Mouse (Mus musculus): ENCODE data around the gene Pfkm. TPM values are rescaled to one million over a fixed set of nuclear protein-coding genes. Genes with fewer than 3 reads are reported as not detected.

Gene Pfkm
- total and polyA plus RNA-seq, 3 experiments = 521 to 921 (median 800) TPM

DNA sequence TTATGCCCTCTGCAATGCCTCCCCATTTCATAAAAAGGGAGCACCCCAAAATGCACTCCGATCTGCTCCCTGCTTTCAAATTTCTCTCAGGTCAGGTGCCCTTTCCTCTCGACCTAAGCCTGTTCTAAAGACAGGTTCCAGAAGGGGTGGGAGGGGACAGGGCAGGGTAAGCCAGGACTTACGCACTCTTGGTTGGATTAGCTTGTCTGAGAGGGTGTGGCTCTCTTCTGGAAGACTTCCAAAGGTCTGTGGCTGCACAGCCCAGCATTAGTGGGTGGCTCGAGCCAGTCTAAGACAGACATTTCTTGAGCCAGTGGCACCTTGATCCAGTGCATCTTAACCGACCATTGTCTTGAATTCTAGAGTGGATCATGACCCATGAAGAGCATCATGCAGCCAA is 19.4 kb downstream of the Pfkm start:
- no peak overlapping the region for H3K4me3 ChIP-seq
- H3K79me2 ChIP-seq (replicated peaks; ENCODE audit: control insufficient read depth, insufficient read depth, low read length) = no peaks in the 10 kb centered on the region
- DNase-seq = peak in 1 of 2 experiments; percentile 38
- H3K27ac ChIP-seq = peak overlapping the region; percentile 95
- WGBS = 45% methylated on average over 5 of the region's 5 CpGs
- intact Hi-C loops (cut with DNase I) = no loop called here
- H3K9ac ChIP-seq (ENCODE audit: low read depth, low read length) = peak overlapping the region; percentile 57
- no peaks in the 10 kb centered on the region for H3K27me3 ChIP-seq (ENCODE audit: control insufficient read depth, insufficient read depth, low read length)
- no peak for TF ChIP-seq EP300 (IDR thresholded peaks at IDR 0.05; ENCODE audit: insufficient read depth, low read depth, low read length)
- TF ChIP-seq CTCF (IDR thresholded peaks at IDR 0.05) = no peak
- peak; percentile 14; the same call in 1 of the 2 replicates for TF ChIP-seq POLR2A (IDR thresholded peaks at IDR 0.05; ENCODE audit: insufficient read depth, low read depth, low read length)
- peaks cover 9% of the 10 kb centered on the region for H3K36me3 ChIP-seq (ENCODE audit: control insufficient read depth, insufficient read depth, low read length)
- peaks cover 5% of the 10 kb centered on the region for H3K4me1 ChIP-seq (ENCODE audit: control insufficient read depth, insufficient read depth, low read length)

GRCm38 (mm10) chr15:98114098-98114851 is 21.9 kb downstream of the Pfkm start:
- no peak for DNase-seq
- peak overlapping the region; percentile 73 for H3K9ac ChIP-seq (ENCODE audit: low read depth, low read length)

DNA sequence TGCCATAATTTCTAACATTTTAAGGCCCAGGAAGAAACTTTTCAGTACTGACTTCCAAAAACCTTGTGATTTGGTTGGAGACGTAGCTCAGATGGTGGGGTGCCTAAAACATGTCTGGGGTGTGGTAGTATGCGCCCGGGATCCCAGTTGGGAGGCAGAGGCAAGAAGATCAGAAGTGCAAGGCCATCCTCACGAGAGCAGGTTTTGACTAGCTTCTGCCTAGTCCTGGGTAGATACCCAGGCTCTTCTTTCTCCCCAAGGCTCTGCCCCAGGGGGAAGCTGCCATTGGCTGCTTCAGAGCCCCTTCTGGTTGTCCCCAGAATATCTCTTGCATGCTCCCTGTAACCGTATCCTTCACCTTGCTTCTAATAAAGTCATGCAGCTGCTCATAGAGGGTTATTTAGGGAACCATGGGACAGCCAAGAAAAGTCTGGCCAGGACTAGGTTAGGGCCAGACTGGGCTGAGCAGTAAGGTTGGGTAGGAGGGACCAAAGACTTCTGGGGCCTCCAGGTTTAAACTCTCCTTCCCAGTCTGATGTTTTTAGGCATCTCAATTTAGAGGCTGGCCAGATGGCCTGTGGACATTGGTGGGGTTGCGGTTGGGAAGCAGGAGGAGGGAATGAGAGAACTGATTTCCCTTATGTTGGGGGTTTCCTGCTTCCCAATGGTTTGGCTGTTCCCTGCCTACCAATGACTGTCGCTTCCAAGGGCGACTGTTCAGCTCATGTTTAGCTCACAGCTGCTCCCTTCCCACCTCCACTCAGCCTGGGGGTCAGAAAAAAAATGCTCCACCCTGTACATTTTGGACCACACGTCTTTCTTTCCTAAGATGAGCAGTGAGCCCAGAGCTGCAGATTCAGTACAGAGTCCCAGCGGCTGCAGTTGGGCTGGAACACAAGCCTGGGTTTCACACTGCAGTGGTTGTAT is 22.7 kb downstream of the Pfkm start:
- no peaks in the 10 kb centered on the region; the same call in 1 of the 2 replicates for H3K79me2 ChIP-seq (replicated peaks; ENCODE audit: control insufficient read depth, insufficient read depth, low read length)
- TF ChIP-seq POLR2A (IDR thresholded peaks at IDR 0.05; ENCODE audit: insufficient read depth, low read depth, low read length) = no peak; the same call in 1 of the 2 replicates
- no peak for TF ChIP-seq CTCF (IDR thresholded peaks at IDR 0.05)
- 0 out of 2 replicates have a peak, but pooled peaks have one; percentile 61 for TF ChIP-seq EP300 (IDR thresholded peaks at IDR 0.05; ENCODE audit: insufficient read depth, low read depth, low read length)
- 61% methylated on average over 10 of the region's 10 CpGs for WGBS
- H3K4me1 ChIP-seq (ENCODE audit: control insufficient read depth, insufficient read depth, low read length) = peaks cover 3% of the 10 kb centered on the region
- intact Hi-C loops (cut with DNase I) = no loop called here
- H3K9ac ChIP-seq (ENCODE audit: low read depth, low read length) = peak overlapping the region; percentile 45
- no peaks in the 10 kb centered on the region for H3K27me3 ChIP-seq (ENCODE audit: control insufficient read depth, insufficient read depth, low read length)
- H3K4me3 ChIP-seq = no peak overlapping the region
- peak in 1 of 2 experiments; percentile 56 for DNase-seq
- peaks cover 12% of the 10 kb centered on the region for H3K36me3 ChIP-seq (ENCODE audit: control insufficient read depth, insufficient read depth, low read length)
- peak overlapping the region; percentile 85 for H3K27ac ChIP-seq

More at GRCm38 (mm10) chr15:98114098-98114851, 21.9 kb downstream of the Pfkm start:
- Histone ChIP-seq H3K27ac (peak overlapping the region; percentile 85), H3K4me1 (ENCODE audit: control insufficient read depth, insufficient read depth, low read length) (peaks cover 3% of the 10 kb centered on the region), H3K27me3 (ENCODE audit: control insufficient read depth, insufficient read depth, low read length) (no peaks in the 10 kb centered on the region), H3K79me2 (replicated peaks; ENCODE audit: control insufficient read depth, insufficient read depth, low read length) (no peaks in the 10 kb centered on the region; the same call in 1 of the 2 replicates), H3K36me3 (ENCODE audit: control insufficient read depth, insufficient read depth, low read length) (peaks cover 12% of the 10 kb centered on the region), H3K4me3 (no peak overlapping the region)
- WGBS = 68% methylated on average over 10 of the region's 10 CpGs
- intact Hi-C loops (cut with DNase I) = no loop called here
- TF ChIP-seq EP300 (IDR thresholded peaks at IDR 0.05; ENCODE audit: insufficient read depth, low read depth, low read length) (no peak), CTCF (IDR thresholded peaks at IDR 0.05) (no peak), POLR2A (IDR thresholded peaks at IDR 0.05; ENCODE audit: insufficient read depth, low read depth, low read length) (no peak)

GRCm38 (mm10) chr15:98115779-98116163 is 23.4 kb downstream of the Pfkm start:
- intact Hi-C loops (cut with DNase I) = no loop called here
- Histone ChIP-seq H3K36me3 (ENCODE audit: control insufficient read depth, insufficient read depth, low read length) (peaks cover 12% of the 10 kb centered on the region), H3K4me1 (ENCODE audit: control insufficient read depth, insufficient read depth, low read length) (peaks cover 2% of the 10 kb centered on the region), H3K27ac (peak overlapping the region; percentile 85), H3K79me2 (replicated peaks; ENCODE audit: control insufficient read depth, insufficient read depth, low read length) (no peaks in the 10 kb centered on the region; the same call in 1 of the 2 replicates), H3K9ac (ENCODE audit: low read depth, low read length) (no peak overlapping the region), H3K4me3 (no peak overlapping the region), H3K27me3 (ENCODE audit: control insufficient read depth, insufficient read depth, low read length) (no peaks in the 10 kb centered on the region)
- 43% methylated on average over 9 of the region's 9 CpGs for WGBS
- TF ChIP-seq EP300 (IDR thresholded peaks at IDR 0.05; ENCODE audit: insufficient read depth, low read depth, low read length) (no peak), CTCF (IDR thresholded peaks at IDR 0.05) (no peak), POLR2A (IDR thresholded peaks at IDR 0.05; ENCODE audit: insufficient read depth, low read depth, low read length) (no peak)
- DNase-seq = no peak

- WGBS = 54% methylated on average over 5 of the region's 5 CpGs
- peaks cover 2% of the 10 kb centered on the region for H3K4me1 ChIP-seq (ENCODE audit: control insufficient read depth, insufficient read depth, low read length)
- no peak overlapping the region for H3K4me3 ChIP-seq
- H3K36me3 ChIP-seq (ENCODE audit: control insufficient read depth, insufficient read depth, low read length) = peaks cover 12% of the 10 kb centered on the region
- peak overlapping the region; percentile 85 for H3K27ac ChIP-seq
- H3K79me2 ChIP-seq (replicated peaks; ENCODE audit: control insufficient read depth, insufficient read depth, low read length) = no peaks in the 10 kb centered on the region; the same call in 1 of the 2 replicates
- no peak for TF ChIP-seq EP300 (IDR thresholded peaks at IDR 0.05; ENCODE audit: insufficient read depth, low read depth, low read length)
- no peak for TF ChIP-seq CTCF (IDR thresholded peaks at IDR 0.05)
- no peak for TF ChIP-seq POLR2A (IDR thresholded peaks at IDR 0.05; ENCODE audit: insufficient read depth, low read depth, low read length)
- intact Hi-C loops (cut with DNase I) = no loop called here
- H3K9ac ChIP-seq (ENCODE audit: low read depth, low read length) = no peak overlapping the region; the same call in 1 of the 2 replicates
- DNase-seq = no peak
- H3K27me3 ChIP-seq (ENCODE audit: control insufficient read depth, insufficient read depth, low read length) = no peaks in the 10 kb centered on the region
Observed at GRCm38 (mm10) chr15:98116287-98116686, 23.9 kb downstream of the Pfkm start.

Measured in heart, adult 2 months (tissue).